Mouse (Mus musculus): ENCODE data around the gene Bche.

Gene Bche

GRCm38 (mm10) chr3:73708410-73708714, at the start of gene Bche:
Gene Bche (minus strand): TSS chr3:73708415.
- in situ Hi-C loops (cut with MboI; ENCODE audit: low pct_unique_long_range_greater_than_20kb in 1 of 2, low sequenced_read_pairs in 2 of 2, unreplicated experiment in 1 of 2) = no loop called here

- in situ Hi-C loops (cut with MboI; ENCODE audit: low pct_unique_long_range_greater_than_20kb in 1 of 2, low sequenced_read_pairs in 2 of 2, unreplicated experiment in 1 of 2) = no loop called here
Observed at GRCm38 (mm10) chr3:73741998-73742397, 33.8 kb upstream of the Bche start.

GRCm38 (mm10) chr3:73731677-73732076, 23.5 kb upstream of the Bche start:
- in situ Hi-C loops (cut with MboI; ENCODE audit: low pct_unique_long_range_greater_than_20kb in 1 of 2, low sequenced_read_pairs in 2 of 2, unreplicated experiment in 1 of 2) = no loop called here

- in situ Hi-C loops (cut with MboI; ENCODE audit: low pct_unique_long_range_greater_than_20kb in 1 of 2, low sequenced_read_pairs in 2 of 2, unreplicated experiment in 1 of 2) = no loop called here
Observed at GRCm38 (mm10) chr3:73729511-73729910, 21.3 kb upstream of the Bche start.

GRCm38 (mm10) chr3:73725711-73726110, 17.5 kb upstream of the Bche start:
- in situ Hi-C loops (cut with MboI; ENCODE audit: low pct_unique_long_range_greater_than_20kb in 1 of 2, low sequenced_read_pairs in 2 of 2, unreplicated experiment in 1 of 2) = no loop called here

- in situ Hi-C loops (cut with MboI; ENCODE audit: low pct_unique_long_range_greater_than_20kb in 1 of 2, low sequenced_read_pairs in 2 of 2, unreplicated experiment in 1 of 2) = no loop called here
Observed at GRCm38 (mm10) chr3:73724869-73725268, 16.7 kb upstream of the Bche start.

GRCm38 (mm10) chr3:73717610-73718284, 9.5 kb upstream of the Bche start:
- in situ Hi-C loops (cut with MboI; ENCODE audit: low pct_unique_long_range_greater_than_20kb in 1 of 2, low sequenced_read_pairs in 2 of 2, unreplicated experiment in 1 of 2) = no loop called here

- in situ Hi-C loops (cut with MboI; ENCODE audit: low pct_unique_long_range_greater_than_20kb in 1 of 2, low sequenced_read_pairs in 2 of 2, unreplicated experiment in 1 of 2) = no loop called here
Observed at GRCm38 (mm10) chr3:73709871-73710270, 1.7 kb upstream of the Bche start.

GRCm38 (mm10) chr3:73707461-73708409, 480 bp downstream of the Bche start:
- in situ Hi-C loops (cut with MboI; ENCODE audit: low pct_unique_long_range_greater_than_20kb in 1 of 2, low sequenced_read_pairs in 2 of 2, unreplicated experiment in 1 of 2) = no loop called here

GRCm38 (mm10) chr3:73706544-73706943, 1.7 kb downstream of the Bche start:
- in situ Hi-C loops (cut with MboI; ENCODE audit: low pct_unique_long_range_greater_than_20kb in 1 of 2, low sequenced_read_pairs in 2 of 2, unreplicated experiment in 1 of 2) = no loop called here

- in situ Hi-C loops (cut with MboI; ENCODE audit: low pct_unique_long_range_greater_than_20kb in 1 of 2, low sequenced_read_pairs in 2 of 2, unreplicated experiment in 1 of 2) = no loop called here
Observed at GRCm38 (mm10) chr3:73698889-73699288, 9.3 kb downstream of the Bche start.

- in situ Hi-C loops (cut with MboI; ENCODE audit: low pct_unique_long_range_greater_than_20kb in 1 of 2, low sequenced_read_pairs in 2 of 2, unreplicated experiment in 1 of 2) = no loop called here
Observed at GRCm38 (mm10) chr3:73673333-73673732, 34.9 kb downstream of the Bche start.

GRCm38 (mm10) chr3:73668172-73668571, 40.0 kb downstream of the Bche start:
- in situ Hi-C loops (cut with MboI; ENCODE audit: low pct_unique_long_range_greater_than_20kb in 1 of 2, low sequenced_read_pairs in 2 of 2, unreplicated experiment in 1 of 2) = no loop called here

GRCm38 (mm10) chr3:73667245-73668131, 40.7 kb downstream of the Bche start:
- in situ Hi-C loops (cut with MboI; ENCODE audit: low pct_unique_long_range_greater_than_20kb in 1 of 2, low sequenced_read_pairs in 2 of 2, unreplicated experiment in 1 of 2) = no loop called here

GRCm38 (mm10) chr3:73650281-73650680, 57.9 kb downstream of the Bche start:
- in situ Hi-C loops (cut with MboI; ENCODE audit: low pct_unique_long_range_greater_than_20kb in 1 of 2, low sequenced_read_pairs in 2 of 2, unreplicated experiment in 1 of 2) = no loop called here

- in situ Hi-C loops (cut with MboI; ENCODE audit: low pct_unique_long_range_greater_than_20kb in 1 of 2, low sequenced_read_pairs in 2 of 2, unreplicated experiment in 1 of 2) = no loop called here
Observed at GRCm38 (mm10) chr3:73647064-73647463, 61.2 kb downstream of the Bche start.

GRCm38 (mm10) chr3:73611421-73611820, 96.8 kb downstream of the Bche start:
- in situ Hi-C loops (cut with MboI; ENCODE audit: low pct_unique_long_range_greater_than_20kb in 1 of 2, low sequenced_read_pairs in 2 of 2, unreplicated experiment in 1 of 2) = no loop called here

- in situ Hi-C loops (cut with MboI; ENCODE audit: low pct_unique_long_range_greater_than_20kb in 1 of 2, low sequenced_read_pairs in 2 of 2, unreplicated experiment in 1 of 2) = no loop called here
Observed at GRCm38 (mm10) chr3:73591757-73592533, 116.3 kb downstream of the Bche start.
